Mouse (Mus musculus): ENCODE data around the gene Psmg4. TPM values are rescaled to one million over a fixed set of nuclear protein-coding genes. Genes with fewer than 3 reads are reported as not detected.
A peak's percentile ranks its signal among the peaks of the same experiment; 100 is the strongest.

Gene Psmg4
- polyA plus RNA-seq, 1 experiment = 79.9 TPM

DNA sequence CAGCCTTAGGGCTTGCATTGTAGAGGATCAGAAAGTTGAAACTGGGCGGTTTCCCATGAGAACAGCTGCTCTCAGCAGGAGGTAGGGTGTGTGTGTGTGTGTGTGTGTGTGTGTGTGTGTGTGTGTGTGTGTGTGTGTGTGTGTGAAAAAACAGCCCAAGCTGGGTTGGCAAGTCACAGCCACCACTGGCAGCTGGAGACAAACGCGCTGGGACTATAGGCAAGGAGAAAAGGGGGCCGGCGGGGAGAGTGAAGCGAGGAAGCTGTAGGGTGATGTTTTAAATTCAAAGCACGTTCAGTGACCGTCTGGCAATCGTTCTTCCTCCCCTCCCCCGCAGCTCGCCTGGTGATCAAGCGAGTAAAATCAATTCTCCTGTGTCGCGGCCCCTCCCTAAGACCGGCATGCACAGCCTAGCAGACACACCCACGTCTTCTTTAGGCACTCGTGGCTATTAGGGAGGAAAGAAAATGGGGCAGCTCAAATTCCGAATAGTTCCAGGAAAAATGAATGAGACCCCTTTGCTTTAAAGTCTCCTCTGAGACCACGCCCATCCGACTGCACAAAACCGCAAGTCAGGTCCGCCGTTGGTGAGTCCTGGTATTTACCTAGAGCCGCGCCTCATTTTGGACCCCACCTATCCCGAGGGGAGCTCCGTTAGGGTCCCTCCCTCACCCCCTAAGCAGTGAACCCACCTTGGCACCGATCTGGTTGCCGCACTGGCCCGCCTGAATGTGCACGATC is 33.1 kb upstream of the Psmg4 start:
- no peak for DNase-seq
- no peak for TF ChIP-seq CTCF (IDR thresholded peaks at IDR 0.05; ENCODE audit: insufficient read depth, low read length)
- TF ChIP-seq POLR2A (IDR thresholded peaks at IDR 0.05; ENCODE audit: borderline replicate concordance, extremely low read depth, low read depth, low read length) = no peak
- Histone ChIP-seq H3K4me3 (replicated peaks; ENCODE audit: extremely low read depth, low read depth, low read length) (peak overlapping the region; percentile 40), H3K4me1 (ENCODE audit: control insufficient read depth, insufficient read depth, low read length) (peaks cover 5% of the 10 kb centered on the region)
- 2% methylated on average over 29 of the region's 31 CpGs for WGBS

DNA sequence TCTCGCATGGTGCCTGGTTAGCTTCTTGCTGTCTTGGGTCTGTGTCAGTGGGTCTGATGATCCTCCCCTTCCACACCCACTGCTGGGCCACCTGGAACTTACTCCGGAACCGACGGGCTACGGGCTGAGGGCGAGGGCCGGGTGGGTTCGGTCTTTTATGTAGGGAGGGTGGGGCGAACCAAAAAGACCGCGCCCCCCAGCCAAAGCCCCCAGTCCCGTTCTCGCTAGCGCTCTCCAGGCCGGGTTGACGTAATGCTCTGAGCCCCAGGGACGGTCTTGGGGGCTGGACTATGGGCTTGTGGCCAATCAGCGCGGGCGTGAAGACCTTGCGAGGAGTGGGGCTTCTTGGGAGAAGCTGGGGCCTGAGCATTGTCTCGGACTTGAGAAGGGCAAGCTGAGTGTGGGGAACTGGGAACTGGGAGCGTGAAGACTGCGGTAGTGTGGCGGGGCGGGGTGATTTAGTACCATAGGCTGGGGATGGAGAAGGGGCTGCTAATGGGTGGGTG is 32.5 kb upstream of the Psmg4 start, which contains the start of gene Tubb2b:
TSS of gene Tubb2b (minus strand) at position 241 of the 506 bp plus-strand sequence.
- WGBS = under 1% methylated on average over 26 of the region's 26 CpGs

DNA sequence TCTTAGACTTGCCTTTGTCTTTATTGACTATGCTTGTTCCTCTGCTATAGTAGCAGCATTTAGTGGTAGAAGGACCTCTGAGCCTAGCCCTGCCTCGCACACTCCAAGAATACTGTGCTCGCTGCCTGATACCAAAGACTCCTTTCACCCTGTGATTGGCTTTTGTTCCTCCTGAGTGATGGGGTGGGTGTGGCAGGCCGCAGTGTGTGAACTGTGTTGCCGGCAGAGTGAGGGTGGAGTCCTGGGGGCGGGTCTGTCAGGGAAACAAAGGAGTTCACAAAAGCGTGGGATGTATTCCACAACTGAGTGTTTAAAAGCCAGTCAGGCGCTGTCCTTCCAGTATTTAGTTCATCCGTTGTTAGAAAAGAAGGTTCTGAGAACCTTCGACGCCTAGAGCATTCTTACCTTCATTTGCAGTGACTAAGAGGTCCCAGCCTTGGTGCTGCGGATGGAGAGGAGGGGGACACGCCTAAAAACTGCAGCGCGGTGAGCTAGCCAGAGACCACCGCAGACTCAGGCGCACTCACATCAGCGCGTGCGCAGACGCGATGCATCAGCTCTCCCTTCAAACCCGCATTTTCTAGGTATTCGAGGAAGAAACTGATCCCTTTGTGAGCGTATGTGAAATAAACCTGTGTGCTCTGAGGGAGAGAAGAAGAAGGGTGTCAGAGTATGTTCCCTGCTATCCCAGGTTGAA is 31.6 kb upstream of the Psmg4 start:
- no peak for TF ChIP-seq POLR2A (IDR thresholded peaks at IDR 0.05; ENCODE audit: borderline replicate concordance, extremely low read depth, low read depth, low read length)
- TF ChIP-seq CTCF (IDR thresholded peaks at IDR 0.05; ENCODE audit: insufficient read depth, low read length) = no peak
- no peak for DNase-seq
- Histone ChIP-seq H3K4me3 (replicated peaks; ENCODE audit: extremely low read depth, low read depth, low read length) (peak overlapping the region; percentile 7), H3K4me1 (ENCODE audit: control insufficient read depth, insufficient read depth, low read length) (peaks cover 5% of the 10 kb centered on the region)
- WGBS = 5% methylated on average over 24 of the region's 24 CpGs

More for the DNA sequence above, 32.5 kb upstream of the Psmg4 start, which contains the start of gene Tubb2b:
- DNase-seq = no peak
- TF ChIP-seq POLR2A (IDR thresholded peaks at IDR 0.05; ENCODE audit: borderline replicate concordance, extremely low read depth, low read depth, low read length) = no peak
- TF ChIP-seq CTCF (IDR thresholded peaks at IDR 0.05; ENCODE audit: insufficient read depth, low read length) = no peak
- Histone ChIP-seq H3K4me1 (ENCODE audit: control insufficient read depth, insufficient read depth, low read length) (peaks cover 5% of the 10 kb centered on the region), H3K4me3 (replicated peaks; ENCODE audit: extremely low read depth, low read depth, low read length) (peak within 1 kb of the TSS; percentile 40)

DNA sequence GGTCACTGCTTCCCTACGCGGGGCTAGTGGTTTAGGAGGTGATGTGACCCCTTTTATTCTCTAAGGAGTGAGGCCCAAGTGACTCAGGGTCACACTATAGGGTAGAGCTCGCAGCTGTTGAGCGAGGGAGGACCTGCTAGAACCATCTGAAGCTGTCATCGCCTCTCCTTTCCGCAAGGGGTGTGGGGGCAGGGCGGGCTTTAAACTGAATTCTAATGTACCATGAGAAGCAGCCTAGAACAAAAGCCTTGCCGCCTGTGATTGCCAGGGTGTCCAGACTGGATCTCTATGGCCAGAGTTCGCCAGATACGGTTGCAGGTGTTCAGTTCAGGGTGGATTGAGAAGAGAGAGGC is 31.1 kb upstream of the Psmg4 start:
- 13% methylated on average over 10 of the region's 10 CpGs for WGBS
- TF ChIP-seq POLR2A (IDR thresholded peaks at IDR 0.05; ENCODE audit: borderline replicate concordance, extremely low read depth, low read depth, low read length) (no peak), CTCF (IDR thresholded peaks at IDR 0.05; ENCODE audit: insufficient read depth, low read length) (no peak)
- peaks cover 5% of the 10 kb centered on the region for H3K4me1 ChIP-seq (ENCODE audit: control insufficient read depth, insufficient read depth, low read length)
- H3K4me3 ChIP-seq (replicated peaks; ENCODE audit: extremely low read depth, low read depth, low read length) = no peak overlapping the region
- DNase-seq = no peak

DNA sequence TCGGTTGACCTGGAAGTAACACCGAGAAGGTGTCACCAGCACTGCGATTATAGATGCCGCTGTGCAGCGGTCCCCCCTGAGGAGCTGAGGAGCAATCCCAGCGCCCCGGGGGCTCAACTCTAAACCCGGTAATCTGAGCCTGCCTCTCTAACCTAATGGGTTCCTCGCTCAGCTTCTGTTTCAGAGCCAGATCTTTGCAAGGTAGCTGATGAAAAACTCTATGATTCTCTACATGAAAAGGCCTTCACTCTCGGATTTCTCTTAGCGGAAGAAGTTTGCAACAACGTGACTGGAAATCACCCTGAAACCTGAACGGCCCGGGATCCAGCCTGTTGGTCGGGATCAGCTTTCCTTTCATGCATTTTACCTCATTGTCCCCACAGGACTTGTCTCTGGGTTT is 30.5 kb upstream of the Psmg4 start:
- Histone ChIP-seq H3K4me1 (ENCODE audit: control insufficient read depth, insufficient read depth, low read length) (peaks cover 5% of the 10 kb centered on the region), H3K4me3 (replicated peaks; ENCODE audit: extremely low read depth, low read depth, low read length) (no peak overlapping the region)
- 38% methylated on average over 15 of the region's 15 CpGs for WGBS
- no peak for TF ChIP-seq CTCF (IDR thresholded peaks at IDR 0.05; ENCODE audit: insufficient read depth, low read length)
- TF ChIP-seq POLR2A (IDR thresholded peaks at IDR 0.05; ENCODE audit: borderline replicate concordance, extremely low read depth, low read depth, low read length) = no peak
- no peak for DNase-seq

DNA sequence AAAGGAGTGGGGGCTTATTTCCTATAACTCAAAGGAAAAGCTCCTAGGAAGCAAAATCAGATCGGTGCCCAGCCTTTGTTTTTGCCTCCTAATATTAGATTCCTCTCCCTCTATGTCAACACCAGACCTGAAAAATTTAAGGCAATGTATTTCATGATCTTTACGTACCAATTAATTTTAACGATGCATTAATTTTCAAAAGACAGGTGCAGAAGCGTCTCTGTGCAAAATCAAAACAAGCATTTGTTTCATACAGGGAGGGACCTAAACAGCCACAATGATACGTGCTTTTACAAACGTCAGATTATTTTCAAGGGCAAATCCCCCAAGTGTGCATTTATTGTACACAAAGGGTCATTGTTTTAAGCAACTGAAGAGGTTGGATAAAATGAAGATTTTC is 29.9 kb upstream of the Psmg4 start:
- H3K4me1 ChIP-seq (ENCODE audit: control insufficient read depth, insufficient read depth, low read length) = peaks cover 5% of the 10 kb centered on the region
- H3K4me3 ChIP-seq (replicated peaks; ENCODE audit: extremely low read depth, low read depth, low read length) = no peak overlapping the region
- DNase-seq = no peak
- WGBS = 59% methylated on average over 6 of the region's 6 CpGs
- no peak for TF ChIP-seq CTCF (IDR thresholded peaks at IDR 0.05; ENCODE audit: insufficient read depth, low read length)
- no peak for TF ChIP-seq POLR2A (IDR thresholded peaks at IDR 0.05; ENCODE audit: borderline replicate concordance, extremely low read depth, low read depth, low read length)

DNA sequence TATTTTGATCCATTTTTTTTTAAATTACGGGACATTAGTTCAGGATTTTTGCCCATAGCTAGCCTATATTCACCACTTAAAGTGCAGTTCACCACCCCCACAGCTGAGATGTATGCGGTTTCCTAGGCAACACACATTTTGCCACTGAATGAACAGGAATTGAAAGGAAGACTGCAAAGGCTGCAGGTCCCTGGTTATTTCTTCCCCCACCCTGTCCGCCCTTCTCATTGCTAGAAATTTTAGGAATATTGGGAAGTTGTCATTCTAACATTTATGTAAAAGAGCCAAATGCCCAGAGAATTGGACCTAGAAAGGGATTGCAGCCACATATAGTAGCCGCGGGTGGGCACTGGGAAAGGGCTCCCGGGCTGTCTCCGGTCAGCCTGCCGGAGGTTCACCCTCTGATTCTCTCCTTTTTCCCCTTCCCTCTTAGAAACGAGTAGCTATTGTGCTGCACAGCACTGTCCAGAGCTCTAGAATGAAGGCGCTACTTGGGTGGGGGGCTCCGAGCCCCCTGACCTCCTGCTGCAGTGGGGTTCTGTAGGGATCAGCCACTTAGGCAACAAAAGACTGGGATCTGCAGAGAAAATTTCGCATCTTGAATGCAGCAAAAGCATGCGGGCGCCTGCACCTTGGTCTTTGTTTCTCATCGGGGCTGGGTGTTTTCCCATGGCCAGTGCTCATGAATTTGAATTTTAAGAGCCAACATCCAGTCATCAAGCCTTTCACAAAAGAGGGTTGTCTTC is 29.3 kb upstream of the Psmg4 start:
- TF ChIP-seq POLR2A (IDR thresholded peaks at IDR 0.05; ENCODE audit: borderline replicate concordance, extremely low read depth, low read depth, low read length) = no peak
- TF ChIP-seq CTCF (IDR thresholded peaks at IDR 0.05; ENCODE audit: insufficient read depth, low read length) = no peak
- peaks cover 5% of the 10 kb centered on the region for H3K4me1 ChIP-seq (ENCODE audit: control insufficient read depth, insufficient read depth, low read length)

DNA sequence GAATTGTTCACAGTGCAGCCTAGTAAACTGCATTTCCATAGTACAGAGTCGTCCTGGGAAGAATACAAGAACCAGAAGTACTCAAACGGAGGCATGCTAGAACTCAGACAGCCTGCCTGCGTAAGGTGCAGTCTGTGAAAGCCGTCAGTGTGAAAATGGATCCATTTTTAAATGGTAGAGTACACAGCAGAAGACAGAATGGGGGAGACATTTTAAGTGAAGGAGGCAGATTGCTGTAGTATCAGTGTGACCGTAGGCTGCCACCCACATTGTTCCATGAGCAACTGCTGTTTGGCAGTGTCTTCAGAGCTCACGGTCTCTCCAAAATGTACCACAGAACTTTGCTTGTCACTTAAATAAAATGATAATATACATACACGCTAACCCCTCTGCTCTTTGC is 28.5 kb upstream of the Psmg4 start:
- TF ChIP-seq POLR2A (IDR thresholded peaks at IDR 0.05; ENCODE audit: borderline replicate concordance, extremely low read depth, low read depth, low read length) (no peak), CTCF (IDR thresholded peaks at IDR 0.05; ENCODE audit: insufficient read depth, low read length) (no peak)
- DNase-seq = no peak
- no peak overlapping the region for H3K4me3 ChIP-seq (replicated peaks; ENCODE audit: extremely low read depth, low read depth, low read length)
- 89% methylated on average over 7 of the region's 7 CpGs for WGBS
- H3K4me1 ChIP-seq (ENCODE audit: control insufficient read depth, insufficient read depth, low read length) = peaks cover 5% of the 10 kb centered on the region

More for the DNA sequence above, 29.3 kb upstream of the Psmg4 start:
- whole genome bisulfite sequencing = 40% methylated on average over 15 of the region's 15 CpGs
- no peak for DNase-seq
- H3K4me3 ChIP-seq (replicated peaks; ENCODE audit: extremely low read depth, low read depth, low read length) = no peak overlapping the region

DNA sequence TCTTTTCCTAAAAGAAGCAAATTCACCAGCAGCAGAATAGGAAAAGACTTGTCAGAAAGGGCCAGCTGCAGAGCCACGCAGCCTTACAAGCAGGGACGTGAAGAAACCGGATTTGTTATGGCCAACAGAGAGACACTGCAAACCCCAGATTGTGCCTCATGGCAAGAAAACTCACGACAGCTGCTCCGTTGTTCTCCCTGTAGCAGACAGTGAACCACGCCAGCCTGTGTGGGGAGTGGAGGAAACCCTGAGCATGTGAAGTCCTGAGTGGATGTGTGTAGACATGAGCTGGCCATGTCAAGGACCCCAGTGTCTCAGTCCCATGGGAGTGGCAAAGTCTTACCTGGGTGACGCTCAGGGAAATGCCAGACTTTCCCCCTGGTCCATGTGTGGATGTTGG is 26.2 kb upstream of the Psmg4 start:
- TF ChIP-seq POLR2A (IDR thresholded peaks at IDR 0.05; ENCODE audit: borderline replicate concordance, extremely low read depth, low read depth, low read length) (no peak), CTCF (IDR thresholded peaks at IDR 0.05; ENCODE audit: insufficient read depth, low read length) (no peak)
- DNase-seq = no peak
- WGBS = 80% methylated on average over 7 of the region's 7 CpGs
- Histone ChIP-seq H3K4me1 (ENCODE audit: control insufficient read depth, insufficient read depth, low read length) (no peaks in the 10 kb centered on the region), H3K4me3 (replicated peaks; ENCODE audit: extremely low read depth, low read depth, low read length) (no peak overlapping the region)
